Mouse (Mus musculus): ENCODE data around the gene Snap25. TPM values are rescaled to one million over a fixed set of nuclear protein-coding genes. Genes with fewer than 3 reads are reported as not detected.
A peak's percentile ranks its signal among the peaks of the same experiment; 100 is the strongest.

The Snap25 gene
- total and polyA plus RNA-seq, 3 experiments = 0.64 to 0.98 TPM; not detected in 1

DNA sequence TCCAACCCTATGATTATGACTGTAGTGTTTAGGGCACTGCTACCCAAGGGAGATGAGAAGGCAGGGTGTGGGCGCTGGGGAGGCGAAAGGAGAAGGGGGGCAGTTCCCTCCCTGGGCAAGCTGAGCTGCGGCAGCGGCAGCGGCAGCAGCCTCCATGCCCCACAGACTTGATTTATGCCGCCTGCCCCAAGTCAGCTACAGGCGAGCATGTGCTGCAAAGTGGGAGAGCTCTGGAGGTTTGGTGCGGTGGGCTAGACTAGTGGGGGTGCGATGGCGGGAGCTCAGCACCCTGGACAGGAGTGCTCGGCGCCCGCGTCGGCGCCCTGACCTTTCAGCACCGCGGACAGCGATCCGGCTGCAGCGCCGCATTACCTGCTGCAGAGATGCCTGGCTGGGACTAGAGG lies 757 bp downstream of the Snap25 start:
- H3K9ac ChIP-seq (ENCODE audit: low read depth, low read length) = no peak overlapping the region
- DNase-seq = peak; percentile 65 to 82
- H3K79me2 ChIP-seq (replicated peaks; ENCODE audit: control insufficient read depth, insufficient read depth, low read length) = no peaks in the 10 kb centered on the region
- H3K4me1 ChIP-seq (ENCODE audit: control insufficient read depth, insufficient read depth, low read length) = no peaks in the 10 kb centered on the region
- H3K27me3 ChIP-seq (ENCODE audit: control insufficient read depth, insufficient read depth, low read length) = peaks cover 3% of the 10 kb centered on the region; the same call in 1 of the 2 replicates
- WGBS = under 1% methylated on average over 22 of the region's 22 CpGs
- TF ChIP-seq CTCF (IDR thresholded peaks at IDR 0.05) (no peak), EP300 (IDR thresholded peaks at IDR 0.05; ENCODE audit: insufficient read depth, low read depth, low read length) (0 out of 2 replicates have a peak, but pooled peaks have one; percentile 20)
- no peak overlapping the region for H3K27ac ChIP-seq
- H3K4me3 ChIP-seq = no peak overlapping the region
- intact Hi-C loops (cut with DNase I) = loop anchor here (10.0 kb wide), 2 partner anchors 109 to 569 kb away; no protein-coding TSS in a partner anchor
- H3K36me3 ChIP-seq (ENCODE audit: control insufficient read depth, insufficient read depth, low read length) = no peaks in the 10 kb centered on the region

DNA sequence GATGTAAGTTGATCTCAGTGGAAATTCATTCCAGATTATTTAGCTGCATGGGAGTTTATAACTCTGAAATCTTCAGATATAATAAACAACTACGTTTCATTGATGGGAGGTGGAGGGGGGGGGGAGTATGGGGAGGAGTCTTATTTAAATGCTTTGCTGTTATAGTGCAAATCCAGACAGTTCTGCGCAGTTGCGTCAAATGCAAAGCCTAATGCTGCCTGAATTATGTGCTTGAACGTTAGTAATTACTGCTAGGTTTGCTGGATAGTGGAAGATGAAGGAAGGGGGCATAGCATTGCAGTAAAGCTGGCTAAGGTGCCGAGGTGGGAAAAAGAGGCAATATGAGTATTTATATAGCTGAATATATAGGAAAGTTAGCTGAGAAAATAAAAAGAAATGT lies 2.3 kb downstream of the Snap25 start:
- intact Hi-C loops (cut with DNase I) = loop anchor here (10.0 kb wide), 2 partner anchors 111 to 571 kb away; no protein-coding TSS in a partner anchor
- Histone ChIP-seq H3K79me2 (replicated peaks; ENCODE audit: control insufficient read depth, insufficient read depth, low read length) (no peaks in the 10 kb centered on the region), H3K4me3 (no peak overlapping the region), H3K27me3 (ENCODE audit: control insufficient read depth, insufficient read depth, low read length) (peaks cover 3% of the 10 kb centered on the region; the same call in 1 of the 2 replicates), H3K9ac (ENCODE audit: low read depth, low read length) (no peak overlapping the region), H3K4me1 (ENCODE audit: control insufficient read depth, insufficient read depth, low read length) (no peaks in the 10 kb centered on the region), H3K36me3 (ENCODE audit: control insufficient read depth, insufficient read depth, low read length) (no peaks in the 10 kb centered on the region), H3K27ac (no peak overlapping the region)
- 67% methylated on average over 5 of the region's 5 CpGs for WGBS
- no peak for DNase-seq
- TF ChIP-seq CTCF (IDR thresholded peaks at IDR 0.05) (no peak), EP300 (IDR thresholded peaks at IDR 0.05; ENCODE audit: insufficient read depth, low read depth, low read length) (no peak), POLR2A (IDR thresholded peaks at IDR 0.05; ENCODE audit: insufficient read depth, low read depth, low read length) (no peak)

DNA sequence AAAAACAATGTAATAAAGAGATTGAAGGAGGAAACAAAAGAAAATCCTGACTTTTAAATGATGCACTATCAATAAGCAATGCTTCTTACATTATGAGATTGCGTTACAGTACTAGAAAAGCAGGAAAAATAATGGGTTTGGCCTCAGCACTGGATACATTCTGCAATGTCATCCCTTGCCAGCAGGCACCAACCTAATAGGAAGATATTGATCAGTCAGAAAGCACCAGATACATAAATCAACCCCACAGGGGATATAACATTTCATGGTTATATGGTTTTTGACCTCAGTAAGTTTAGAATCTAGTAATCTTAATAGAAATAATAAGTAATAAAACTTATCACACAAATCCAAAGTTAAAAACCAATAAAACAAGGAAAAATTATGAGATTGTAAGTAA lies 3.1 kb downstream of the Snap25 start:
- Histone ChIP-seq H3K36me3 (ENCODE audit: control insufficient read depth, insufficient read depth, low read length) (no peaks in the 10 kb centered on the region), H3K9ac (ENCODE audit: low read depth, low read length) (no peak overlapping the region), H3K27me3 (ENCODE audit: control insufficient read depth, insufficient read depth, low read length) (peaks cover 3% of the 10 kb centered on the region; the same call in 1 of the 2 replicates), H3K79me2 (replicated peaks; ENCODE audit: control insufficient read depth, insufficient read depth, low read length) (no peaks in the 10 kb centered on the region), H3K27ac (no peak overlapping the region), H3K4me1 (ENCODE audit: control insufficient read depth, insufficient read depth, low read length) (no peaks in the 10 kb centered on the region), H3K4me3 (no peak overlapping the region)
- no peak for TF ChIP-seq CTCF (IDR thresholded peaks at IDR 0.05)
- TF ChIP-seq POLR2A (IDR thresholded peaks at IDR 0.05; ENCODE audit: insufficient read depth, low read depth, low read length) = no peak
- no peak for TF ChIP-seq EP300 (IDR thresholded peaks at IDR 0.05; ENCODE audit: insufficient read depth, low read depth, low read length)
- DNase-seq = no peak
- intact Hi-C loops (cut with DNase I) = loop anchor here (10.0 kb wide), 2 partner anchors 112 to 572 kb away; no protein-coding TSS in a partner anchor
- 76% methylated on average over 1 of the region's 1 CpGs for WGBS

DNA sequence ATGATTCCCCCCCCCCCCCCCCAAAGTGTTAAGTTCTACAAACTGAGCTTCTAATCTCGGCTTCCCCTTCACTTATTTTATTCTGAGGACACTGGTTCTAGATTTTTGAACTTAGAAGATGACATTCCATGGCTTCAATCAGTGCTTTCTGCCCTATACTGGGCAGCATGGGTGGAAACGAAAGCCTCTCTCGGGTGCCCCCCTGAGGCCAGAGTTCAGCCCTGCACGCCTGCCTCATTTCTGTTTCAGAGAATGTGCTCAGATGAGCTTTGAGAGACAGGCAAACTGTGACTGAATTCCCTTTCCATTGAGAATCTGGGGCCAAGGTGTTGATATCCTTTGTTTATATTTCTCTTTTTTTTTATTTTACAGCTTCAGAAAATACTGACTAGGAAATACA lies 7.0 kb downstream of the Snap25 start:
- Histone ChIP-seq H3K79me2 (replicated peaks; ENCODE audit: control insufficient read depth, insufficient read depth, low read length) (no peaks in the 10 kb centered on the region), H3K27me3 (ENCODE audit: control insufficient read depth, insufficient read depth, low read length) (no peaks in the 10 kb centered on the region), H3K4me3 (no peak overlapping the region), H3K36me3 (ENCODE audit: control insufficient read depth, insufficient read depth, low read length) (no peaks in the 10 kb centered on the region), H3K9ac (ENCODE audit: low read depth, low read length) (no peak overlapping the region), H3K27ac (no peak overlapping the region), H3K4me1 (ENCODE audit: control insufficient read depth, insufficient read depth, low read length) (no peaks in the 10 kb centered on the region)
- TF ChIP-seq EP300 (IDR thresholded peaks at IDR 0.05; ENCODE audit: insufficient read depth, low read depth, low read length) (no peak), CTCF (IDR thresholded peaks at IDR 0.05) (peak; percentile 77), POLR2A (IDR thresholded peaks at IDR 0.05; ENCODE audit: insufficient read depth, low read depth, low read length) (no peak)
- intact Hi-C loops (cut with DNase I) = loop anchor here (2.0 kb wide), 1 partner anchor 235 kb away; no protein-coding TSS in a partner anchor
- DNase-seq = peak; percentile 19 to 70
- WGBS = 23% methylated on average over 4 of the region's 4 CpGs

DNA sequence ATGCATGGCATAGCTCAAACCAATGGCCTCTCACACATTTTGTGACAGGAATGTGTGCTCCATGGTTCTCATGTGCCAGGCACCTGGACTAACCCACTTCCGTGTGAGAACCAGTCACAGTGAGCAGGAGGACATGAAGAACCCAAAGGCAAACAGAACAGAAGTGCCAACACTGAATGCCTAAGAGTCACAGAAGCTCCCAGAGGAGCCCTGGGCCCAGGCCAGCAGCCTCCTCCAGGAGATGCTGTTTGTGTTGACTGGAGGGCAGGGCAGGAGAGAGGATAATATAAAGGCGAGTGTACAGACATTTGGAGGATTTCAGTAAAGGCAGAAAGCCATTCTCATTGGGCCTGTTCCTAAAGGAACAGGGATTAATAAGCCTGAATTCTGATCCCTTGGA lies 25.0 kb downstream of the Snap25 start:
- intact Hi-C loops (cut with DNase I) = no loop called here
- no peaks in the 10 kb centered on the region for H3K4me1 ChIP-seq (ENCODE audit: control insufficient read depth, insufficient read depth, low read length)
- TF ChIP-seq EP300 (IDR thresholded peaks at IDR 0.05; ENCODE audit: insufficient read depth, low read depth, low read length) = no peak
- no peak for TF ChIP-seq POLR2A (IDR thresholded peaks at IDR 0.05; ENCODE audit: insufficient read depth, low read depth, low read length)
- TF ChIP-seq CTCF (IDR thresholded peaks at IDR 0.05) = no peak
- H3K4me3 ChIP-seq = no peak overlapping the region
- no peak for DNase-seq
- WGBS = 72% methylated on average over 2 of the region's 2 CpGs
- H3K27me3 ChIP-seq (ENCODE audit: control insufficient read depth, insufficient read depth, low read length) = no peaks in the 10 kb centered on the region
- no peak overlapping the region for H3K27ac ChIP-seq
- no peaks in the 10 kb centered on the region for H3K79me2 ChIP-seq (replicated peaks; ENCODE audit: control insufficient read depth, insufficient read depth, low read length)
- no peaks in the 10 kb centered on the region for H3K36me3 ChIP-seq (ENCODE audit: control insufficient read depth, insufficient read depth, low read length)
- no peak overlapping the region for H3K9ac ChIP-seq (ENCODE audit: low read depth, low read length)

DNA sequence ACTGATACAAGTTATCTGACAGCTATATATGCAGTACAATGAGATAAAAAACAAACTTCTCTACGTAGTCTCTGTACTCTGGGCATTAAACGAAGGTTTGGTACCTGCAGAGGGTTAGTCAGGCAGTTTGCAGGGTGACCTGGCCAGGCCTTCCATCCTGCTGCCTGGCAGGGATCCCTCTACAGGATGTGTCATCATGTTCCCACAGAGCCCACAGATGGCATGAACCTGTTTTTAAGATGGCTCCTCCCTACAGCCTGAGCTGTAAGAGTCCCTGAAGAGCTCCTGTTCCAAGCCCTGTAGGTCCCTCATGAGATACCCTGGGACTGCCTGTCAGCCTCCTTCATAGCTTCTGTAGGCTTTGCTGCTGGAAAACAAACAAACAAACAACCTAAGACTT lies 29.0 kb downstream of the Snap25 start:
- Histone ChIP-seq H3K9ac (ENCODE audit: low read depth, low read length) (no peak overlapping the region), H3K4me1 (ENCODE audit: control insufficient read depth, insufficient read depth, low read length) (no peaks in the 10 kb centered on the region), H3K36me3 (ENCODE audit: control insufficient read depth, insufficient read depth, low read length) (no peaks in the 10 kb centered on the region), H3K27ac (no peak overlapping the region), H3K79me2 (replicated peaks; ENCODE audit: control insufficient read depth, insufficient read depth, low read length) (no peaks in the 10 kb centered on the region), H3K4me3 (no peak overlapping the region), H3K27me3 (ENCODE audit: control insufficient read depth, insufficient read depth, low read length) (no peaks in the 10 kb centered on the region)
- 65% methylated on average over 2 of the region's 2 CpGs for WGBS
- no peak for DNase-seq
- intact Hi-C loops (cut with DNase I) = no loop called here
- TF ChIP-seq POLR2A (IDR thresholded peaks at IDR 0.05; ENCODE audit: insufficient read depth, low read depth, low read length) = no peak
- no peak for TF ChIP-seq CTCF (IDR thresholded peaks at IDR 0.05)
- no peak for TF ChIP-seq EP300 (IDR thresholded peaks at IDR 0.05; ENCODE audit: insufficient read depth, low read depth, low read length)
